Mouse (Mus musculus): Measurements from ENCODE around the gene Zfp142. TPM values are rescaled to one million over a fixed set of nuclear protein-coding genes. Genes with fewer than 3 reads are reported as not detected.

The Zfp142 gene
- polyA plus RNA-seq (2015; fragmentation: Illumina TruSeq; extraction: RNeasy Lipid Tissue Mini Kit (QIAGEN cat#74804); ENCODE audit: insufficient read depth, low read depth, low replicate concordance), result 3.1 TPM

GRCm38 (mm10) chr1:74587773-74588445, at the start of gene Zfp142, which contains the start of gene Bcs1l:
Gene Zfp142, minus strand, starts transcription at chr1:74588246.
Gene Bcs1l, plus strand, starts transcription at chr1:74588289.

DNA sequence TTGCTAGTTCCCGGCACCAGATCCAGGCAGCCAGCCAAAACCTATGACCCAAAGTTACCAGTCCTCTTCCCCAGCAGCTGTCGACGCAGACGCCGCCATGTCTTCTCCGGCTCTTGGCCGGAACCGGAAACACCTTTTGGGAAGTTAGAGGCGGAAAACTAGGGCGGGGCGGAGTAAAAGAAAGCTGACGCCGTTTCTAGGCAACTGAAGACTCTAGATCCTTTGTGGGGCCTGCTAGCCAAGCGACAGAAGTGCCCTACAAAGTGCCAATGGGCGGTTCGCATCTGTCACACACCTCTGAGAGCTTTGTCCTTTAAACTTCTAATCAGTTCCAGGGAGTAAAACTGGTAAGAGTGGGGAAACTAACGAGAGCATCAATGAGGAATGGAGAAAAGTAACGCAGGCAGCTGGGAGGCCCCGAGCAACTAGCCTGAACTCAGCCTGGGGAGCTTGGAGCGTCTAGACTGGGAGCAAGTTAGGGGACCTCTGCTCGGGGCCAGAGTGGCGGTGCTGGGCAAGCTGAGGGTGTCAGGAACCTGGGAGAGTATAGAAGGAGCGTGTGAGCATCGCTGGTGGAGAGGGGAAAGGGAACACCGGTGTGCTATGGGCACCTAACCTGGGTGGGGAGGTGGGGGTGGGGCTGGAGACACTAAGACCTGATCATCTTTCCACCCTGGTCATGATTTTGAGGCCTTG, 13.4 kb upstream of the Zfp142 start, which contains the start of the genes Rnf25 and Stk36:
TSS of gene Rnf25 (minus strand) at position 131 of the 696 bp plus-strand sequence.
TSS of gene Stk36 (plus strand) at position 179 of the 696 bp plus-strand sequence.

GRCm38 (mm10) chr1:74544184-74544583, 43.9 kb downstream of the Zfp142 start, which contains the start of gene Usp37:
Gene Usp37, minus strand, starts transcription at chr1:74544284.

GRCm38 (mm10) chr1:74542451-74542961, 45.5 kb downstream of the Zfp142 start, which contains the start of gene Plcd4:
Gene Plcd4, plus strand, starts transcription at chr1:74542888.

Other genes with a start within 250 kb of the Zfp142 start
- gene Catip, start 226.1 kb downstream of the Zfp142 start, polyA plus RNA-seq (2015; fragmentation: Illumina TruSeq; extraction: RNeasy Lipid Tissue Mini Kit (QIAGEN cat#74804); ENCODE audit: insufficient read depth, low read depth, low replicate concordance), result not detected
- gene Slc11a1, start 213.1 kb downstream of the Zfp142 start, polyA plus RNA-seq (2015; fragmentation: Illumina TruSeq; extraction: RNeasy Lipid Tissue Mini Kit (QIAGEN cat#74804); ENCODE audit: insufficient read depth, low read depth, low replicate concordance), result 7.4 TPM
- 23.8 TPM for gene Ctdsp1, start 196.7 kb downstream of the Zfp142 start, polyA plus RNA-seq (2015; fragmentation: Illumina TruSeq; extraction: RNeasy Lipid Tissue Mini Kit (QIAGEN cat#74804); ENCODE audit: insufficient read depth, low read depth, low replicate concordance)
- 4.9 TPM for gene Vil1, start 178.9 kb downstream of the Zfp142 start, polyA plus RNA-seq (2015; fragmentation: Illumina TruSeq; extraction: RNeasy Lipid Tissue Mini Kit (QIAGEN cat#74804); ENCODE audit: insufficient read depth, low read depth, low replicate concordance)
- 3.5 TPM for gene Cnot9, start 82.2 kb downstream of the Zfp142 start, polyA plus RNA-seq (2015; fragmentation: Illumina TruSeq; extraction: RNeasy Lipid Tissue Mini Kit (QIAGEN cat#74804); ENCODE audit: insufficient read depth, low read depth, low replicate concordance)
- not detected for gene Plcd4, start 45.4 kb downstream of the Zfp142 start, polyA plus RNA-seq (2015; fragmentation: Illumina TruSeq; extraction: RNeasy Lipid Tissue Mini Kit (QIAGEN cat#74804); ENCODE audit: insufficient read depth, low read depth, low replicate concordance)
- 1.4 TPM for gene Usp37, start 44.0 kb downstream of the Zfp142 start, polyA plus RNA-seq (2015; fragmentation: Illumina TruSeq; extraction: RNeasy Lipid Tissue Mini Kit (QIAGEN cat#74804); ENCODE audit: insufficient read depth, low read depth, low replicate concordance)
- gene Bcs1l, start within 50 bp of the Zfp142 start, polyA plus RNA-seq (2015; fragmentation: Illumina TruSeq; extraction: RNeasy Lipid Tissue Mini Kit (QIAGEN cat#74804); ENCODE audit: insufficient read depth, low read depth, low replicate concordance), result 3.8 TPM
- gene Rnf25, start 13.2 kb upstream of the Zfp142 start, polyA plus RNA-seq (2015; fragmentation: Illumina TruSeq; extraction: RNeasy Lipid Tissue Mini Kit (QIAGEN cat#74804); ENCODE audit: insufficient read depth, low read depth, low replicate concordance), result 30.5 TPM
- 1.3 TPM for gene Stk36, start 13.2 kb upstream of the Zfp142 start, polyA plus RNA-seq (2015; fragmentation: Illumina TruSeq; extraction: RNeasy Lipid Tissue Mini Kit (QIAGEN cat#74804); ENCODE audit: insufficient read depth, low read depth, low replicate concordance)
- 6.9 TPM for gene Ttll4, start 73.5 kb upstream of the Zfp142 start, polyA plus RNA-seq (2015; fragmentation: Illumina TruSeq; extraction: RNeasy Lipid Tissue Mini Kit (QIAGEN cat#74804); ENCODE audit: insufficient read depth, low read depth, low replicate concordance)
- 17.1 TPM for gene Cyp27a1, start 125.3 kb upstream of the Zfp142 start, polyA plus RNA-seq (2015; fragmentation: Illumina TruSeq; extraction: RNeasy Lipid Tissue Mini Kit (QIAGEN cat#74804); ENCODE audit: insufficient read depth, low read depth, low replicate concordance)
- gene Prkag3, start 161.0 kb upstream of the Zfp142 start, polyA plus RNA-seq (2015; fragmentation: Illumina TruSeq; extraction: RNeasy Lipid Tissue Mini Kit (QIAGEN cat#74804); ENCODE audit: insufficient read depth, low read depth, low replicate concordance), result not detected
- 0.41 TPM for gene Wnt6, start 183.6 kb upstream of the Zfp142 start, polyA plus RNA-seq (2015; fragmentation: Illumina TruSeq; extraction: RNeasy Lipid Tissue Mini Kit (QIAGEN cat#74804); ENCODE audit: insufficient read depth, low read depth, low replicate concordance)
- gene Wnt10a, start 203.3 kb upstream of the Zfp142 start, polyA plus RNA-seq (2015; fragmentation: Illumina TruSeq; extraction: RNeasy Lipid Tissue Mini Kit (QIAGEN cat#74804); ENCODE audit: insufficient read depth, low read depth, low replicate concordance), result not detected